Mouse (Mus musculus) neural tube, embryonic 13.5 days (tissue): ENCODE measurements around the gene Thap7. TPM values are rescaled to one million over a fixed set of nuclear protein-coding genes. Genes with fewer than 3 reads are reported as not detected.

Experiments
- ATAC-seq: fragments of 200-750 bp; cut with Nextera tagmentation; 2 replicates; pipeline ENCODE4 v1.8.0; 2017; ENCODE audit warnings: low read depth, mild to moderate bottlenecking, moderate TSS enrichment, moderate library complexity
- H3K27ac ChIP-seq: fragments of 300-500 bp; sonication (generic); replicated peaks from 2 replicates; pipeline ENCODE4 v1.5.1; 2015; ENCODE audit warnings: moderate library complexity, mild to moderate bottlenecking, inconsistent platforms
- H3K27me3 ChIP-seq: fragments of 300-500 bp; sonication (generic); 2 replicates; pipeline ENCODE4 v1.6.1; 2015; ENCODE audit warnings: mild to moderate bottlenecking, inconsistent platforms
- H3K36me3 ChIP-seq: fragments of 300-500 bp; sonication (generic); 2 replicates; pipeline ENCODE4 v1.6.1; 2015; ENCODE audit warnings: mild to moderate bottlenecking, inconsistent platforms
- H3K4me1 ChIP-seq: fragments of 300-500 bp; sonication (generic); replicated peaks from 2 replicates; pipeline ENCODE4 v1.6.1; 2015; ENCODE audit warnings: inconsistent platforms
- H3K4me2 ChIP-seq: fragments of 300-500 bp; sonication (generic); 2 replicates; pipeline ENCODE4 v1.6.1; 2015; ENCODE audit warnings: inconsistent platforms, mild to moderate bottlenecking, moderate library complexity
- H3K4me3 ChIP-seq: fragments of 300-500 bp; sonication (generic); 2 replicates; pipeline ENCODE4 v1.5.1; 2015; ENCODE audit warnings: mild to moderate bottlenecking, inconsistent platforms
- H3K9ac ChIP-seq: fragments of 300-500 bp; sonication (generic); 2 replicates; pipeline ENCODE4 v1.6.1; 2015; ENCODE audit warnings: moderate library complexity, mild to moderate bottlenecking, inconsistent platforms
- H3K9me3 ChIP-seq: fragments of 300-500 bp; sonication (generic); 2 replicates; pipeline ENCODE4 v1.6.1; 2016; ENCODE audit warnings: inconsistent platforms
- WGBS: fragments of 180-500 bp; shearing (Covaris S2); methylation state at CpG from one replicate; pipeline ENCODE4 v1.1.7; 2015; 5-methylcytosine and 5-hydroxymethylcytosine counted together
- polyA plus RNA-seq: library from polyadenylated mRNA; unstranded; fragments of >200 nt; fragmentation: Nextera tagmentation; extraction: Ambion mirVana; gene quantifications from 2 replicates; pipeline ENCODE4 v1.2.1, GENCODE M21; 2015

Thap7 gene
- polyA plus RNA-seq = 67.8 and 69.9 TPM in 2 replicates

DNA sequence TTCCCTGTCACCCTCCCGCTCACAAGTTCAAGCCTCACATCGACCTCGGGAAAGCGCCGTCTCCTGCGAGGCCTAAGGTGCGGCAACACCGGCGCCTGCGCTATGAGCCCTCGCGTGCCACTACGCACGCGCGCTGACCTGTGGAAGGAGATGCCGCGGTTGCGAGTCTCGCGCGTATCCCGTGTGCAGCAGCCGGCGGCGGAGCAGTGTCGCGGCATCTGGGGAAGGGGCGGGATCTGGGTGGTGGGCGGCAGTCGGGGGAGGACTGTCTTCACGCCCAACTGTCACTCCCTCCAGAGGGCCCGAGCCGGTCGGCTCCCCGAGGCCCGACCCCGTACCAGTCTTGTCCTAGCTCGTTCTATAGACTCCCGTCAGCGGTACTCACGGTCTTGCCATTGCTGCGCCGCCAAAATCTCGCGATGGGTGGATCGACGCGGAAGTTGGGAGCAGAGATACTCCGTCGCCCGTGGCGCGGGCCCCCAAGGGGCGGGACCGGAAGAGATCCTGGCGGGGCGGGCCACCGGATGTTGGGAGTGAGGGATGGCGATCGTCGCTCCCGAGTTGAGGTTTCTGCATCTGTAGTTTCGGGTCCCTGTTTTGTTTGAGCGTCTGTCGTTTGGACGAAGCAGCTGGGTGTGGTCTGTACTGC lies at the start of gene Thap7:
Thap7 (minus strand) TSS at position 497 of the 649 bp plus-strand sequence.
- H3K27ac ChIP-seq = peak within 1 kb of the TSS; percentile 97
- H3K4me1 ChIP-seq = peaks cover 27% of the 10 kb centered on the region
- peak within 1 kb of the TSS; percentile 76 for H3K4me3 ChIP-seq
- H3K9ac ChIP-seq = peak within 1 kb of the TSS; percentile 92
- H3K36me3 ChIP-seq = peaks cover 33% of the 10 kb centered on the region
- WGBS = 1% methylated on average over 67 of the region's 67 CpGs
- no peaks in the 10 kb centered on the region for H3K9me3 ChIP-seq
- H3K4me2 ChIP-seq = peak within 1 kb of the TSS; percentile 96
- no peaks in the 10 kb centered on the region for H3K27me3 ChIP-seq
- ATAC-seq = peak; percentile 96

DNA sequence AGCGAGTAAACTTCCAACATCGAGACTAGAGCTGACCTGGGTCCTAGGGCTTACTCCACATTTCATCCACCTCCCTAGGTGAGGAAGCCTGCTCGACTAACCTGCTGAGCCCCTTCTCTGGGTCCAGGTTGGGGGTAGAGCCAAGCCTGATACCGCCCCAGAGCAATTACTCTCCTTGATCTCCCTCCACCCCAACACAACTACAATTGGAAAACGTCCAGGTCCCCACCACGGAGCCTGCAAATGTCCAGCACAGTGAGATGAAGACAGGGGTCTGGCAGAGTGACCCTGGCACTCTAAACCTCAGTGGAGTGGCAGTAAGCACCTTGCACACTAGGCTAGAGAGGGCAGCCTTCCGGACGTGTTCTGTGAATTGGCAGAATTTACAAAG lies 45.9 kb upstream of the Thap7 start:
- H3K9me3 ChIP-seq = no peaks in the 10 kb centered on the region
- peaks cover 48% of the 10 kb centered on the region for H3K27me3 ChIP-seq
- no peaks in the 10 kb centered on the region for H3K36me3 ChIP-seq
- H3K4me2 ChIP-seq = peak overlapping the region; percentile 80
- peak overlapping the region; percentile 55 for H3K4me3 ChIP-seq
- 0 out of 2 replicates have a peak, but pooled peaks have one; percentile 16 for ATAC-seq
- 10% methylated on average over 8 of the region's 8 CpGs for WGBS
- no peak overlapping the region for H3K27ac ChIP-seq
- peaks cover 18% of the 10 kb centered on the region for H3K4me1 ChIP-seq
- H3K9ac ChIP-seq = peak overlapping the region; percentile 79

DNA sequence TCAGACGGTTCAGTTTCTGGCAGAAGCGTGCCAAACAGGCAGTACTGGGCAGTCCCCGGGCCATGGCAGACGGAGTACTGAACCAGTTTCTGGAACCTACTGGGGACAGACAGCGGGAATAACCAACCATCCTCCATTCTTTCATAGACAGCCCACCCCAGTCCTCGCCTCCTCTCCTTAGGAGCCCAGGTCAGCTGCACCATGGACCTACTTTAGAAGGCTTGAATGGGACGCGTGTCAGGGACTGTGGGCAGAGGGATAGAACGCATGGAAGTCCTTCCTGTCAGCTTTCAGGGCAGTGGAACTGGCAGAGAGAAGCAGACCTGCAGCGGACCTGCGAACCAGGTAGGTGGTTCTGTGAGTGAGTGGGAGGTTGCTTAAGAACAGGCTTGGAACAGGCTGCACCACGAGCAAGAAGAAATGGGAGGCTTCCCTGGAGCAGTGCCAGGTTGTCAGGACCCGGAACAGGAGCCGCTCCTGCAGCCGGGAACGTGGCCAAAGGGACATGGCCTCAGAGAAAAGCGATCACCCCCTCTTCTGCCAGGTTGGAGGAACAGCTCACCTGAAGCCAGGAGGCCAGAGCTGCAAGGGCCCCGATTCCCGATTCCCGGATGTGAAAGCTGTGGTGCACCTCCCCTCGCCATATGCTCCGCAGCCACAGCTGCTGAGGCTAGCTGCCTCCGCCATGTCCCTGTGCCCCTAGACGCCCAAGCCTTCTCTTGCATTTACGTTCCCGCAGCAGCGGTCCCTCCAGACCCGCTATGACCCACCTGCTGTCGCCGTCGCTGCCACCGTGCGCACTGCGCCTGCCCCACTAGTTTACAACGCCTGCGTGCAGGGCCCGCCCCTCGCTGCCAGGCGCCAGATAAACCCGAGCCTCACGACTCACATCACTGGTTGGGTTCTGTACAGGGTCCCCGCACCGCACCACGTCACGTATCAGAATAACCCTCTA lies 45.2 kb upstream of the Thap7 start:
- Histone ChIP-seq H3K4me3 (peak overlapping the region; percentile 55), H3K9ac (peak overlapping the region; percentile 79), H3K4me1 (peaks cover 18% of the 10 kb centered on the region), H3K9me3 (no peaks in the 10 kb centered on the region), H3K27ac (peak overlapping the region; percentile 42), H3K27me3 (peaks cover 53% of the 10 kb centered on the region), H3K4me2 (peak overlapping the region; percentile 80), H3K36me3 (no peaks in the 10 kb centered on the region)
- WGBS = 15% methylated on average over 45 of the region's 45 CpGs
- ATAC-seq = peak; percentile 82

DNA sequence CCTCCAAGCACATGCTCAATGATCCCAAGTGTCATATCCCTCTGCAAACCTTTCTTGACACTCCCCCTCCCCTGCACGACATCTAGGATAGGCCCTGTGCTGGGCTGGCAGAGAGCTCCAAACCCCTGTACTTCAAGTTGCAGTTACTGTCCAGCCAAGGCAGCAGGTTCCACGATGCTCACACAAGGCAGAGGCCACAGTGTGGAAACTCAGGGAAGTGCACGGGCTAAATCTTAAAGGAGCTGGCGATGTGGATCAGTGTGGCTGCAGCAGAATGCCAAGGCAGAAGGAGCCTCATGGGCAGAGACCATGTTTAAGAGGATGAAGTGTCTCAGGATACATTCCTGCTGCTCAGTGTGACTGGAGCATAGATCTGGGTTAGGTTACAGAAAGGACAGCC lies 35.2 kb upstream of the Thap7 start:
- Histone ChIP-seq H3K27ac (no peak overlapping the region), H3K27me3 (peaks cover 36% of the 10 kb centered on the region), H3K4me2 (no peak overlapping the region), H3K9ac (no peak overlapping the region), H3K9me3 (no peaks in the 10 kb centered on the region), H3K4me3 (no peak overlapping the region), H3K4me1 (peaks cover 10% of the 10 kb centered on the region), H3K36me3 (no peaks in the 10 kb centered on the region)
- 28% methylated on average over 4 of the region's 4 CpGs for WGBS
- no peak for ATAC-seq

DNA sequence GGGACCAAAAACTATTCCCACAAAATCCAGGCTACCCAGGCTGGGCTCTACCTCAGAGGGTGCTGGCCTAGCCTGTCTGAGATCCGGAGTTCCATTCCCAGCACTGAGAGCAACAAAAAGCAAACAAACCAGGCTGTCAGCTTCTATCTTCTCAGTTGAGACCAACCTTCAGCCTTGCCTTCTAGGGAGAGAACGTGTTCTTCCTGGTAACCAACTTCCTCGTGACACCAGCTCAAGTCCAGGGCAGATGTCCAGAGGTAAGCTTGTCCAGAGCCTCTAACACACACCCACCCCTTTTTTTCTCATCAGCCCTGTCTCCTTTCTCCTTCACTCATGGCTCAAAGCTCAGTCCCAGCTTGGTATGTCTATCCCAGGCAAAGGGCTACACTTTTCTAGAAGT lies 33.8 kb upstream of the Thap7 start:
- Histone ChIP-seq H3K9ac (no peak overlapping the region), H3K4me2 (no peak overlapping the region), H3K27me3 (peaks cover 48% of the 10 kb centered on the region), H3K4me1 (peaks cover 15% of the 10 kb centered on the region), H3K36me3 (no peaks in the 10 kb centered on the region), H3K4me3 (no peak overlapping the region), H3K27ac (no peak overlapping the region), H3K9me3 (no peaks in the 10 kb centered on the region)
- WGBS = 71% methylated on average over 3 of the region's 3 CpGs
- ATAC-seq = no peak

GRCm38 (mm10) chr16:17564221-17564620 lies 33.3 kb upstream of the Thap7 start:
- H3K27ac ChIP-seq = no peak overlapping the region
- H3K9me3 ChIP-seq = no peaks in the 10 kb centered on the region
- peaks cover 51% of the 10 kb centered on the region for H3K27me3 ChIP-seq
- H3K9ac ChIP-seq = no peak overlapping the region
- 91% methylated on average over 2 of the region's 2 CpGs for WGBS
- H3K4me2 ChIP-seq = no peak overlapping the region
- no peaks in the 10 kb centered on the region for H3K36me3 ChIP-seq
- H3K4me3 ChIP-seq = no peak overlapping the region
- ATAC-seq = no peak
- peaks cover 17% of the 10 kb centered on the region for H3K4me1 ChIP-seq

DNA sequence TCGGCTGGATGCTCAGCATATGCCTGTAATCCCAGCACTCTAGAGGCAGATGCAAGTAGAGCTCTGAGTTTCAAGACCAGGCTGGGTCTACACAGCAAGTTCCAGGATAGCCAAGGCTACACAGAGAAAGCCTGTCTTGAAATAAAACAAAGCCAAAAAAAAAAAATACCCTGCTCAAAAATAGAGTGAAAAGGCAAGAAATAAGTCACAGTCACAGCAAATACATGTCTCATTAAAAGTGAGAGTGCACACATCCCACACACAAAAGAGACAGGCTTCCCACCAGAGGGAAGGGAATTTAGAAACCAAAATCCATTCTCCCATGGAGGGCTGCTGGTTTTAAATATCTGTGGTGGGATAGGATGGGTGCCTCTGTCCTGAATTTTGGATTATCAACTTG lies 32.6 kb upstream of the Thap7 start:
- no peak for ATAC-seq

GRCm38 (mm10) chr16:17561751-17562208 lies 30.8 kb upstream of the Thap7 start, which contains the start of gene P2rx6:
TSS of gene P2rx6 (plus strand) at chr16:17561885.
- 3% methylated on average over 10 of the region's 10 CpGs for WGBS
- H3K27me3 ChIP-seq = peaks cover 51% of the 10 kb centered on the region
- peak within 1 kb of the TSS; percentile 7 for H3K4me3 ChIP-seq
- peak within 1 kb of the TSS; percentile 49 for H3K4me2 ChIP-seq
- peak within 1 kb of the TSS; percentile 34 for H3K9ac ChIP-seq
- H3K36me3 ChIP-seq = no peaks in the 10 kb centered on the region
- ATAC-seq = peak; percentile 29; the same call in 1 of the 2 replicates
- H3K9me3 ChIP-seq = no peaks in the 10 kb centered on the region
- H3K27ac ChIP-seq = peak within 1 kb of the TSS; percentile 49
- H3K4me1 ChIP-seq = peaks cover 29% of the 10 kb centered on the region

More for the DNA sequence above, 32.6 kb upstream of the Thap7 start:
- Histone ChIP-seq H3K27ac (no peak overlapping the region), H3K4me2 (no peak overlapping the region), H3K9me3 (no peaks in the 10 kb centered on the region), H3K4me1 (peaks cover 23% of the 10 kb centered on the region), H3K27me3 (peaks cover 51% of the 10 kb centered on the region), H3K36me3 (no peaks in the 10 kb centered on the region), H3K4me3 (no peak overlapping the region), H3K9ac (no peak overlapping the region)
- whole genome bisulfite sequencing = 33% methylated on average over 1 of the region's 1 CpGs

- Histone ChIP-seq H3K9me3 (no peaks in the 10 kb centered on the region), H3K27me3 (peaks cover 51% of the 10 kb centered on the region), H3K4me2 (peak within 1 kb of the TSS; percentile 49), H3K4me3 (peak within 1 kb of the TSS; percentile 7), H3K36me3 (no peaks in the 10 kb centered on the region), H3K4me1 (peaks cover 29% of the 10 kb centered on the region), H3K9ac (peak within 1 kb of the TSS; percentile 34), H3K27ac (peak within 1 kb of the TSS; percentile 49)
- peak; percentile 59 for ATAC-seq
- under 1% methylated on average over 22 of the region's 22 CpGs for WGBS
These were observed 30.3 kb upstream of the Thap7 start, which contains the start of gene Lrrc74b for GRCm38 (mm10) chr16:17561128-17561750. TSS of gene Lrrc74b (minus strand) at chr16:17561247.

GRCm38 (mm10) chr16:17559396-17560027 lies 28.6 kb upstream of the Thap7 start:
- Histone ChIP-seq H3K4me2 (peak overlapping the region; percentile 1; the same call in 1 of the 2 replicates), H3K4me1 (peaks cover 37% of the 10 kb centered on the region), H3K9ac (no peak overlapping the region), H3K27ac (no peak overlapping the region), H3K36me3 (no peaks in the 10 kb centered on the region), H3K9me3 (no peaks in the 10 kb centered on the region), H3K27me3 (peaks cover 40% of the 10 kb centered on the region), H3K4me3 (no peak overlapping the region)
- 72% methylated on average over 9 of the region's 9 CpGs for WGBS
- ATAC-seq = no peak

- no peaks in the 10 kb centered on the region for H3K9me3 ChIP-seq
- H3K4me1 ChIP-seq = peaks cover 44% of the 10 kb centered on the region
- peak overlapping the region; percentile 23 for H3K4me2 ChIP-seq
- no peak for ATAC-seq
- H3K36me3 ChIP-seq = no peaks in the 10 kb centered on the region
- H3K27me3 ChIP-seq = peaks cover 39% of the 10 kb centered on the region
- H3K27ac ChIP-seq = 0 out of 2 replicates have a peak overlapping the region, but pooled peaks have one; percentile 6
- no peak overlapping the region for H3K4me3 ChIP-seq
- H3K9ac ChIP-seq = no peak overlapping the region
- 2% methylated on average over 5 of the region's 5 CpGs for WGBS
These were observed 27.9 kb upstream of the Thap7 start for GRCm38 (mm10) chr16:17558811-17559210.
